Mouse (Mus musculus): ENCODE measurements at regions not wholly inside any gene's neighbourhood (a gene's known extent, or its start where the extent isn't known, plus 50 kb on each side); places are given as distances from the start of the nearest gene placed in this dataset.

- no peak for DNase-seq (ENCODE audit: low spot score in 2 of 2)
Observed at GRCm38 (mm10) chr14:104688440-104688839, 166.0 kb upstream of the Rnf219 start.

- no peak for DNase-seq (ENCODE audit: low spot score in 2 of 2)
Observed at GRCm38 (mm10) chr14:104676810-104677209, 154.4 kb upstream of the Rnf219 start.

DNA sequence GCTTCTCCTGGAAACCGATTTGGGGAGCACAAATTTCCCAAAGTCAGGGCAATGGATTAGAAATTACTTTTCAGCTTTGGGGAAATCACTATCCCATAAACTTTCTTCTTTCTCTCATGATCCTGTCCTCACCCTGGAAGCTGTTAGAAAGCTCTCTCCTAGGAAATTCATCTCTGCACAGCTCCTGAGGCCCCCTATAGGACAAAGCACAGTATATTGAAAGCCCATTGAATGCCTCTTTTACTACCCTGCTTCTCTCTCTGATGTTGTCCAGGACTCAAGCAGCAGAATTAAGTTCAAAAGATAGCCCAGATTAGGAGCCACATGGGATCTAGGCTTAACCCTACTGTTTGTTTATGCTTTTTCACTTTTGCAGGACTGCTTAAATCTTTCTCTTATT lies 139.3 kb upstream of the Rnf219 start:
- no peak for DNase-seq (ENCODE audit: low spot score in 2 of 2)

- no peak for DNase-seq (ENCODE audit: low spot score in 2 of 2)
Observed at GRCm38 (mm10) chr14:104658751-104659150, 136.3 kb upstream of the Rnf219 start.

- no peak for DNase-seq (ENCODE audit: low spot score in 2 of 2)
Observed at GRCm38 (mm10) chr14:104649980-104650379, 127.5 kb upstream of the Rnf219 start.

DNA sequence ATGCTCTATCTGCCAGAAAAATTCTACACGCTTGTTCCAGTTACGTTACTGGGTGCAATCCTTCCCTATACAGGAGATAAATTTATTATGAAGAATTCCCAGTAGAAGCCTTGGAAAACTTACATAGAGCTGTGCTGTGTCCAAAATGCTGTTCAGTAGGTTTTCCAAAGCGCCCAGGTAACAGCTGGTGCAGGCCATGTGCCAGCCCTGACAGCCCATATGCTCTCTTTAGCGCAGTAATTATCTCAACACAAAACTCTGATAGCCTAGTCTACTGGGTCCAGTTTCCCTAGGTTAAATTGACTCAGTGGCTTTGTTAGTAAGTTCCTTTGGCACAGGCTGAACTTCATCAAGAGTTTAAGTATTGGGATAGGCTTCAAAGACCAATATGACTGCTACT lies 122.2 kb upstream of the Rnf219 start:
- peak in 1 of 2 experiments; percentile 26 for DNase-seq (ENCODE audit: low spot score in 2 of 2)

- no peak for DNase-seq (ENCODE audit: low spot score in 2 of 2)
Observed at GRCm38 (mm10) chr14:104642783-104643182, 120.3 kb upstream of the Rnf219 start.

DNA sequence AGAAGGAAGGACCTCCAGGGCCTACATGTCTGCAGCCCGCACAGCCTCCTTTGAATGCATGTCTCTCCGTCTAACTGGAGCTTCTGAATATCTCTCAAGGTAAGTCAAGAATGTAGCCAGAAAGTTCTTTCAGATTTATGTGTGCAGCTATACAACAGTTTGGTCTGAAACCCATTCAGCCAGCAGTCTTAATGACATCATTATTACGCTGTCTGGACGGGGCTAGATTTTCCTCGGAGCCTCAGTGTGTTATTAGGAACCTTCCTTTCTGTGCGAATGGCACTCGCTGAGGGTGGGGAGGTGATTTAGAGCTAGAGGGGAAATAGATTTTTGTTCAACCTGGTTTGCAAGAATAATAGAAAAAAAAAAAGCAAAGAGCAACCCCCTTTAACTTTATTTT lies 116.9 kb upstream of the Rnf219 start:
- no peak for DNase-seq (ENCODE audit: low spot score in 2 of 2)

- no peak for DNase-seq (ENCODE audit: low spot score in 2 of 2)
Observed at GRCm38 (mm10) chr14:104611467-104611866, 89.0 kb upstream of the Rnf219 start.

DNA sequence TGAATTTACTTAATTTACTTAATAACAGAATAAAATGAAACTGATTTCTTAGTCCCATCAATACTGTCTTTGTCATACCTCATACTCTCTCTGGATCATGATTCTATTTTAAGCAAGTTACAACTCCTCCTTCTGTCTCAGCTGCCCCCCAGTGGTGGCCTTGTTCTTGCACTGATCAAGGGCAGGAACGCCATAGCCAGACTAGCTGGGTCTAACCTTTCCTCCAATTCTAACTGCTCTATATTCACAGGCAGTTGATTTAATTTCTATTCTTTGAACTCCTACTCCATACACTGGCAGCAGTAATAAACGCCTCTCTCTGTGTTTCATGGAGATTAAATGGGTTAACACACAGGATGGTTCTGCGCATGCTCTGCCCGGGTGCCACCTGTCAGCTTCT lies 87.9 kb upstream of the Rnf219 start:
- peak; percentile 28 to 38 for DNase-seq (ENCODE audit: low spot score in 2 of 2)

GRCm38 (mm10) chr14:104594851-104595250 lies 72.4 kb upstream of the Rnf219 start:
- DNase-seq (ENCODE audit: low spot score in 2 of 2) = no peak
